Mouse (Mus musculus): ENCODE data around the gene Stat5a.

GRCm38 (mm10) chr11:100818359-100819012 is 40.7 kb upstream of the Stat5a start:
- no peak for TF ChIP-seq POLR2A (IDR thresholded peaks at IDR 0.05; ENCODE audit: extremely low read depth, insufficient read depth, low read length)
- no peak for TF ChIP-seq CTCF (IDR thresholded peaks at IDR 0.05; ENCODE audit: extremely low read depth, insufficient read depth, low read length)

All from cortical plate, adult 2 months (tissue).